Mouse (Mus musculus): ENCODE measurements around the gene Stard13.

Gene Stard13

GRCm38 (mm10) chr5:151223696-151224366 is 9.8 kb downstream of the Stard13 start:
- no peak for DNase-seq

GRCm38 (mm10) chr5:151222791-151223190 is 10.8 kb downstream of the Stard13 start:
- no peak for DNase-seq

- DNase-seq, result no peak
Observed at GRCm38 (mm10) chr5:151218689-151219115, 14.9 kb downstream of the Stard13 start.

- no peak for DNase-seq
Observed at GRCm38 (mm10) chr5:151213097-151213496, 20.5 kb downstream of the Stard13 start.

GRCm38 (mm10) chr5:151210869-151211268 is 22.8 kb downstream of the Stard13 start:
- no peak for DNase-seq

GRCm38 (mm10) chr5:151210060-151210459 is 23.6 kb downstream of the Stard13 start:
- no peak for DNase-seq

GRCm38 (mm10) chr5:151205017-151205416 is 28.6 kb downstream of the Stard13 start:
- no peak for DNase-seq

- DNase-seq, result no peak
Observed at GRCm38 (mm10) chr5:151202925-151203324, 30.7 kb downstream of the Stard13 start.

GRCm38 (mm10) chr5:151201220-151201619 is 32.4 kb downstream of the Stard13 start:
- DNase-seq, result no peak

- no peak for DNase-seq
Observed at GRCm38 (mm10) chr5:151199235-151199634, 34.4 kb downstream of the Stard13 start.

- no peak for DNase-seq
Observed at GRCm38 (mm10) chr5:151196603-151197272, 36.9 kb downstream of the Stard13 start.

GRCm38 (mm10) chr5:151193885-151194520 is 39.6 kb downstream of the Stard13 start:
- no peak for DNase-seq

GRCm38 (mm10) chr5:151192266-151192665 is 41.4 kb downstream of the Stard13 start:
- DNase-seq, result no peak

GRCm38 (mm10) chr5:151190764-151191163 is 42.9 kb downstream of the Stard13 start:
- no peak for DNase-seq

GRCm38 (mm10) chr5:151189789-151190378 is 43.8 kb downstream of the Stard13 start:
- no peak for DNase-seq

- DNase-seq, result no peak
Observed at GRCm38 (mm10) chr5:151189321-151189720, 44.3 kb downstream of the Stard13 start.

GRCm38 (mm10) chr5:151188659-151189058 is 45.0 kb downstream of the Stard13 start:
- DNase-seq, result no peak

- no peak for DNase-seq
Observed at GRCm38 (mm10) chr5:151187336-151187735, 46.3 kb downstream of the Stard13 start.

- DNase-seq, result no peak
Observed at GRCm38 (mm10) chr5:151185286-151185856, 48.3 kb downstream of the Stard13 start.

- no peak for DNase-seq
Observed at GRCm38 (mm10) chr5:151183656-151184240, 49.9 kb downstream of the Stard13 start.

- no peak for DNase-seq
Observed at GRCm38 (mm10) chr5:151181288-151181687, 52.3 kb downstream of the Stard13 start.

GRCm38 (mm10) chr5:151180176-151180785 is 53.4 kb downstream of the Stard13 start:
- no peak for DNase-seq
